Mouse (Mus musculus): ENCODE measurements around the gene Rpgrip1l.

- TF ChIP-seq CTCF (IDR thresholded peaks at IDR 0.05; ENCODE audit: borderline replicate concordance, insufficient read depth, low read length) (no peak), POLR2A (IDR thresholded peaks at IDR 0.05; ENCODE audit: low read depth, low read length) (no peak)
Observed at GRCm38 (mm10) chr8:91304481-91305386, 8.3 kb downstream of the Rpgrip1l start.

Data from embryonic fibroblast, embryonic 13.5 days (primary cell).